Mouse (Mus musculus) CD4-positive, CD25-positive, alpha-beta regulatory T cell, adult 2 months (primary cell): ENCODE data around the gene Mrps27.

Source experiments
- DNase-seq: peaks from one replicate; pipeline ENCODE4 v3.0.0-alpha.2; 2012; ENCODE audit warnings: low read depth, low spot score

Gene Mrps27

DNA sequence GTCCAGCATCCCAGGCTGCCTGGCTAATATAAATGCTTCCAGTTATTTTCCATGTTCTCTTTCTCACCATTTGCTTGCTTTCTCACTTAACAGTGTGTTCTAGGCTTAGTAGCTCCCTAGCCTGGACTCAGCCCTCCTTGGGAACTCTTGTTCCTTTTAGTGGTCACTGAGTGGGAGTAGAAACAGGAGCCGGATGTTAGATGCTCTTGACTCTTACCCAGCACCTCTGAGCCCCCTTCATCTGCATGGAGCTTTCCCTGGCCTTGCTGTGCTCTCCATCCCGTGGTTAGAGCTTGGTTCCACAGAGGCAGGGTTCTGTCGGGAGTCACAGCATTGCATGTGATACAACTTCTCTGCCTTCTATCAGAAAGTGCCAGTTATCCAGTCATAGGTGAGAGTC is 7.0 kb downstream of the Mrps27 start:
- no peak for DNase-seq

DNA sequence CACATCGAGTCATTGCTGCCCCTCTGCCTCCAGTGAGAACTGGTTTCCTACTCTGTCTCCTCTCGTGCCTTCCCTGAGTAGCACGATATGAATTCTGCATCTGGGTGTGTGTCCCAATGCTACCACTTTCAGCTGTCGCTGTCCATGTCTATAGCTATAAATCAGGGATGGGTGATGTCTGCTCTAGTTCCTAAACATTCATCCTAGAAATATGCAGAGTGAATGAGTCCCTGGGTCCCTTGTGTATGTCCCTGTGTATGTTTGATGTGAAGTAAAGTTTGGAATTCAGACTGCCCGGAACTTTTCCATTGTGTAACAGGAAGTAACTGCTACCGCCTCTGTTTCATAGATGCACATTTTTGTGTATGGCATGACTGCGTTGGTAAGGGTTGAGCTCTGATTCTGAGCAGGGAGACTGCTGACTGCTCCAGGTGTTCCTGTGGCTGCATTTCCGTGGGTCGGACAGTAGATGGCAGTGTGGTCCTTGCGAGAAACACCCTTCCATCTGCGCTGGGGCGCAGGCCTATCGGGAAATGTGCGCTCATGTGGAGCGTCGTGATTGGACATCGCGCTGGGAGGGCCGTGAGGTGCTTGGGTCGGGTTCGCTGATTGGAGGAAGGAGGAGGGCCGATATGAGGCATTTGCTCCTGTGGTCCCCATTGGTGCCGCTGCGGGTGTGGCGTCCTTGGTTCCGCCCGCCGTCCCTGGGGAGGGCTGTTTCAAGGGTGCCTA is 8.3 kb downstream of the Mrps27 start:
- DNase-seq, result peak; percentile 99

DNA sequence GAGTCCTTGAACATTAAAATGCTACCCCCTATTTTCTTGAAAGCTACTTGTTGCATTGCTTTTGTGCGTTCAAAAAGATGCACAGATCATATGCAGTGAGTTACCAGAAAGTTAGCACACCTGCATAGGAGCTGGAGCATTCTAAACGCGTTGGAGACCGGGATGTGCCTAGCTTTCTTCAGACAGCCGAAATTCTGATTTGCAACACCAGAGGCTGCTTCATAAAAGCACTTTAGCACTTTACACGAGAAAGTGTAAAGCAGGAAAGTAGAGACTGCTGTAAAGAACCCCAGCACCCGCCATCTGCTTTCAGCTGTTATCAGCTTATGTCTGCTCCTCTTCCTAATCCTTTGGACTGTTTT is 8.9 kb downstream of the Mrps27 start:
- DNase-seq, result no peak

DNA sequence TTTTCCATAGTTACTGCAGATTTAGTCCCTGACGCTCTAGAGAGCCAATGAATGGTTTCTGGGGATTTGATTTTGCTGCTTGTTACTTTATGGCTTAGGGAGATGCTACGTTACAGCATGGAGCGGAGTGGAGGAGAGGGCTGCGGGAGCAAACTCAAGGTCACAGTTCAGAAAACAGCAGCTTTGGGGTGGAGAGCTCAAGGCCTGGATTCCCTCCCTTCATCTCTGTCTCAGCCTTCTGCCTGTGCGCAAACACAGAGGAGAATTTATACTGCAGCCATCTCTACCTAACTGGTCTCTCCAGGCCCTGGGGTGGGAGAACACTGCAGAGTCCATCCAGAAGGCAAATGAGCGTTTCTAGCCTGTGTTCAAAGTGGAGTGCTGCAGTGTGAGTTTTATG is 10.5 kb downstream of the Mrps27 start:
- no peak for DNase-seq

DNA sequence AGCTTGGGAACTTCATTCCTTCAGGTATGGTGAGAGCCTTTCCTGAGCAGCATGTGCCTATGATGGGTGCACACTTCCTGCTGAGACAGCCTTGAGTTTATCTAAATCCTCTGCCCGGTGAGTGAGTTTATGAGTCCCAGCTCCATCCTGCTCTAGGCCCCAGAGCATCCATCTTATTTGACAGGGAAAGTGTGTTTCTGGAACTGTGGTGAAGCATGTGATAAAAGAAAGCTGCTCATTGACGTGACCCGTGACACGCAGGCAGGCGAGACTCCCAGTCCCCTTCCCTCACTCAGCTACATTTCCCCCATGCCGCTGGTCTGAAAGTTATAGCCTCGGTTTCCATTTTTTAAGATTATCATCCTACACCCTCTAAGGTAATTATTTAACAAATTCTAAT is 11.3 kb downstream of the Mrps27 start:
- no peak for DNase-seq

DNA sequence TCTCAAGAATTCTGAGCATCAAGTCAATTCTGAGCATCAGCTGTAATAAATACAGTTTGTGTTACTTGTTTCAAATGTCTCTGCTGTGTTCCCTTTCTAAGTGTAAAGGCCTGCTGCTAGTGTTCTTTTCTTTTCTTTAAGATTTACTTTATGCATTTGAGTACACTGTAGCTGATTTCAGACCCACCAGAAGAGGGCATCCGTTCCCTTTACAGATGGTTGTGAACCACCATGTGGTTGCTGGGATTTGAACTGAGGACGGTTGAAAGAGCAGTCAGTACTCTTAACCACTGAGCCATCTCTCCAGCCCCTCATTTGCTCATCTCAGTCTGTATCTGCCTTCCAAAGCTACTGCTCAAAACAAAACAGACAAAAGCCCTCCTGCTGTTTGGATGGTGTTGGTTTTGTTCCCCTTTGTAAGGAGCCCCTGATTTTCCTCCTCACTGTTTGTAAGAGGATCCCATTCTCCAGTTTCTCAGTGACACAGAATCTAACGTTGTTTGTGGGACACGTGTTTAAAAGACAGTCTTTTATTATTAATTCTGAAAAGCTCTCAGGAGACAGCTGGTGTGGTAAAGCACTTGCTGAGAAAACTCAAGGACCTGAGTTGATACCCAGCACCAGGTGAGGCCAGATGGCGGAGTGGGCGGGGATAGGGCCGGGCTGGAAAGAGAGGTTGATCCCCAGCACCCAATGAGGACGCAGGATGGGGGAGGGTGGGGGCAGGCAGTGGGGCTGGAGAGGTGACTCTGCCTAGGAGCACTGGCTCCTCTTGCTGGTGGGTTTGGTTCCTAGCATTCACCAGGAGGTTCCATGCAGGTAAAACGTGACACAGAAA is 12.1 kb downstream of the Mrps27 start:
- no peak for DNase-seq

DNA sequence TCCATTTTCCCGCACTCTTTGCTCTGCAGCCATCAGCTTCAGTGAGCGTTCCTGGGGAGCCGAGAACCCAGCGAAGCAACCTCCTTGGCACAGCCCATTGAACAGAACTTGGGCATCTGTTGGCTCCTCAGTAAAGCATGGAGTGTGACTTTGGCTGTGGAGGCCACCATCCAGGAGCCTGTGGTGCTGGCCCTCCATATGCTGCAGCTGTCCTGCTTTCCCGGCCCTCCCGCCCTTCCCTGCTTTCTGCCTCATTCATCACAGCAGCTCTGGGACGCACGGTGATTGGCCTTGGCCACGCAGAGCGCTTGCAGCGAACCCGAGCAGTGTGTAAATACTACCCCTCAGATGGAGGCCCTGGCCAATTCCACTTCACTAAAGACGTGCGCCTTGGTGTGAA is 14.3 kb downstream of the Mrps27 start:
- DNase-seq, result no peak

DNA sequence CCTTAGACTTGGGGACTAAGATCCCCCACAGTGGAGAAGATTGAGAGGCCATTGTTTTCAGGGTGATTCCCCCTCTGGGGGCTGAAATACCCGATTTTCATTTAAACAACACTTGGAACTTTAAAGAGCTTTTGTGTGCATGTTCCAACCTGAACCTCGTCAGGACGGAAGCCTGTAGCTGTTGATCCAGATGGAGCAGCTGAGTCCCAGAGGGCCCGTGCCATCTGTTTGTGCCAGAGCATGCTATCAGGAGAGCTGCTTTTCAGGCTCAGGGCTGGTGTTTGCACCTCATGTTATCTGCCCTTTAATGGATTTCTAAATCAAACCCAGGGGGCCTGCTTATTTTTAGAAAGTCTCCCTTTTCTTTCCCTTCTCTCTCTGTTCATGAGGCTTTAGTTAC is 19.3 kb downstream of the Mrps27 start:
- no peak for DNase-seq

DNA sequence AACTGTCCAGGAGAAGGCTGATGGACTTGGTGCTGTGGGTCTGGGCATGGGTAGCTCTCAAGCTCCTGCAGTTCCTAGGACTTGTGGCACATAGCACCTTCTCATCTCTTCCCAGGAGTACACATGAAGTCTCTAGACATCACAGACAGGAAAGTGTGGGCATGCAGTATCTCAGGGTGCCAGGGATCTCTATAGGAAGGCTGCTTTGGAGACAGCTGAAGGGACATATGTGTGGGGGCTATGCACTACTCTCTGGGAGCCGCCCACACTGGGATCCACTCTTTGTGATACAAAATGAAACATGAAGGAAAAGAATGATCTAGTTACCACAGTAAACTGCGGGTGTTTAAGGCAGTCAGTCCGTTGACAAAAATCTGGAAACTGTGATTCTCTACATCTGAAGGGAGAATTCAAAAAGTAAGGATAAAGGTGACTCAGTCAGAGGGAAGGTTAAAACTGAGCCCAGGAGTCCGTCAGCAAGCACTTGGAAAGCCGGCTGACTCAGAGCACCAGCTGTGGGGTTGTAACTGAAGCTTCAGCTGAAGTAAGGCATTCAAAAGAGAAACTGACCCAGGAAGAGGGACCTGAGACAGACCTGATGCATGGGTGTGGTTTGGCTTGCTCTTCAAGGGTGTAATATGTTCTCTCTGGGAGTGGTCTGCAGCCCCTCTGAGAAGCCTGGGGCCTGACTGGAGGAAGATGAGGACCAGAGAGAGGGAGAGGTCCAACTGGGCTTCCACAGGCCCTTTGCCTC is 22.0 kb downstream of the Mrps27 start:
- DNase-seq, result no peak

DNA sequence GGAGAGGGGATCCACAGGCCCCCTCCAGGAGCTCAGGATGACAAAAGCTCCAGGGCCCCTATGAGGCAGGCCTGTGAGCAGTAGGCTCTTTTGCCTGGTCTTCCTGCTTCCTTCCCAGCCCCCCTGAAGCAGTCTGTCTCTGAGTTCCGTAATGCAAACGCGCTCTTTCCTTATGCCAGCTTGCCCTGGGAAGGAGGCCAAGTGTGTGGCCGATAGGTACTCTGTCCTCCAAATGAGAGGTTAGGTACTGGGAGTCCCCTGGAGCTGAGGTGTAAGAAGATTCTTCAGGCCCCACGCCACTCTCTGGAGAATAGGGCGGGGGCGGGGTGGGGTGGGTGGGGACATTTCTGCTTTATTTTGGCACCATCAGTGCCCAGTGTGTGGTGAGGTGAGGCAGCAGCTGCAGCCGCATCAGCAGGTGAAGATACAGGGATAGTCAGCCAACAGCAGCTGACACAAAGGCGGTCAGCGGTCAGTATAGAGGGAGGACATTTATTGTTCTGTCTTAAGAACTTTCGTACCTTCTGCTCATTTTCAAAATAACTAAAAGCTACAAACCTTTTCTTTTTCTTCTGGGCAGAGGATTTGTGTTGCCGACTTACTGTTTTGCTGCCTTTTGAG is 23.1 kb downstream of the Mrps27 start:
- DNase-seq, result no peak

DNA sequence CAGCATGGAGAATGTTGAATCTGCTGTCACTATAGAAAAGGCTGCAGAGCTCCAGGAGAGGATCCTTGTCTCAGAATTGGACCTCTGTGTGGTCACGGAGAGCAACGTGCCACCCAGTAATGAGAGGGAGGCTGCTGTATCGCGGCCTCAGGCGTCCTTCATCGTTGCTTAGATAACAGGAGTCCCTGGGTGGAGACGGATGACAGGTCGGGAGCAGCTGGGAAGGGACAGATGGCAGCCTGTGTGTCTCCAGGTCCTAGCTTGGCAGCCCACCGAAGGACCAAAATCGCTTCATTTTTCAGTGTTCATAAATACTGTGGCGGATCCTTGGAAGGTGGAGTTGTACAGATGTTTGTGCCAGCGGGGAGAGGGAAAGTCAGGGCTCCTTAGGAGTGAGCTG is 24.5 kb downstream of the Mrps27 start:
- no peak for DNase-seq

DNA sequence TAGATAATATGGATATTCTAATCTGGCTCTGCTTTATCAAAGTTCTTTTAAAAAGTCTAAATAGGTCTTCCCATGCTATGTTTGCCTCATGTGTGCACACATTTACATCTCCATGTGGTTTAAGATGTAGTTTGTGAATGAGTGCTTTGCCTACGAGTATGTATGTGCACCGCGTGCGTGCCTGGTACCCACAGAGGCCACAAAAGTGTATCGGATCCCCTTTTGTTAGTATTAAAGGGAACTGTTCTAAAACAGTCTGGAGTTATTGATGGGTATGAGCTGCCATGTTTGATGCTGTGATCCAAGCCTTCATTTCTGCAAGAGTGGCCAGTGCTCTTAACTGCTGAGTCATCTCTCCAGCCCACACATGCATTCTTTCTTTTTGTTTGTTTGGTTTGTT is 26.7 kb downstream of the Mrps27 start:
- no peak for DNase-seq

DNA sequence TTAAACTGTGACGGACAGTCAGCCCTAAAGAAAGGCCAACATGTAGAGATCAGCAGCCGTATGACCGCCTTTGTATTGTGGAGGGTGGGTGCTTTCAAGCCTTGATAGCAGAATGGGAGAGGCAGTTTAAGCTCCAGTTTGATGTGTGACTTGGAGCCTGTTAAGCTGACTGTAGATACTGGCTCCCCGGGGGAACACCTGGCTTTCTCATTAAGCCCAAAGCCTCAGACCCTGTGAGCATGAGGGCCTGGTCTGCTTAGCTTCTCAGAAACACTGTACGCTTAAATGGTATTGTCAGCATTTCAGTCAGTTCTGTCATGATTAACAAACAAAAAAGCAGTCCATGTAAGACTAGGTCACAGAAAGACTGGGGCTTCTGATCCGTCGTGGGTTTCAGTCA is 29.1 kb downstream of the Mrps27 start:
- no peak for DNase-seq

DNA sequence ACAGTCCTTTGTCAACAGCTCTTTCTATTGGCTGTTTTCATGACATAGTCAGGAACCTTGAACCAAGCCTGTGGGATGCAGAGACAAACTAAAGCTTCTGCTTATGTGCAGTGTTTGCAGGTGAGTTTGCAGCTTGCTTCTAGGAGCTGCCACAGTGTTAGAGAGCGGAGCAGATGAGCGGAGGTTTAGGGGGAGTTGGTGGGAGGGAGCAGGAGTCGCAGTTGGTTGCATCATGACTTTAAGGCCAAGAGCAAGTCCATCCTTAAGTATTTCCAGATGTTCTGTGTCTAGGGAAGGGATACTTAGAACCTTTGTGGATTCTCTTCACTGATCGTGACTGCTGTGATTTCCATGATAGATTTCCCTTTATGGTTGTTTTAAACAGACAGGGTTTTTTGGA is 29.6 kb downstream of the Mrps27 start:
- no peak for DNase-seq

DNA sequence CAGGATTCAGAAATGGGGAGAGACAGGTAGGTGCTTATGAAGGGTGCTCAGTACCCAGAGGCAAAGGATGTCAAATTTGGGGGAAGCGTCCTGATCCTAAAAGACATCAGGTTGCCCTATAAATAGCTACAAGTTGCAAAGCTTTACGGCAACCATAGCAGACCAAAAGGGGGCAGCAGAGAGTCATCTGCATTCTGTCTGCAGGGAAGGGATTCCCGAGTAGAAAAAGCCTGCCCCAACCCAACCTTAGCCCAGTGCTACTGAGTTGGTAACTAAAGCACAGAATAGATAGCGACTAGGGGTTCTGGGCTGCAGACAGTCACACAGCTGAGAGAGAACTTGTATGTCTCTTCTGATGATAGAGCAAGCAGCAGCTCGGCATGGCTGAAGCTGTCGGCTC is 31.0 kb downstream of the Mrps27 start:
- DNase-seq, result peak; percentile 71

DNA sequence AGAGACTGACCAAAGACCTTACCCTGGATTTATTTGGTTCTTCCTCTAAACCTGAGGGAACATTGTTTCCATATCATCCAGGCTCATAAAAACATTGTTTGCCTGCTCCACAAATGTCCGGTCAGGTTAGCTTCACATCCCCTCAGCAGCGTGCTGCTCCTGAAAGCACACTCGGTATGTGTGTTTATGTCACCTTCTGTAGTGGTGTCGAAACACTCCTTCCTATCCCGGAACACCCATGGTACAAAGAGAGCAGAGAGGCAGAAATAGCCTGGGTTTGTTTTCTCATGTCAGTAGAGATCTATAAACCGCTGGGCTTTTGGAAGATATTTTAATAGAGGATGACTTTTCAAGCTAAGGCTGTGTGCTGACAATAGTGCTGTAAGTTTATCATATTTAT is 32.5 kb downstream of the Mrps27 start:
- no peak for DNase-seq

DNA sequence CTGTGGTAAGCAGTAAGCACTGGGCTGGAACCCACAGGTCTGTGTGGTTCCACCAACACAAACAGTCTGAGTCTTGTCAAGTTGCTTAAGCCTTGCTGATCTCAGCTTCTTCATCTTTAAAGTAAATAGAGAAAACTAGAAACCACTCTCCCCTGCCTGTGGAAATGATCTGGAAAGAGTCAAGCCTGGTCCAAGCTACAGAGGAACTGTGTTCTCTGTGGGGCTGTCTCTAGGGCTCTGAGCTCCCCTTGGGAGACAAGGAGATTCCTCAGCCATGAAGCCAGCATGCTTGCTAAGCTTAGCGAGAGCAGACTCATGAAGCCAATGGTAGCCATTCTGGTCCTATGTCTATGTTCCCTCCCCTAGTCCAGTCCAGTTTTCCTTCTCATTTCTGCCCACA is 33.6 kb downstream of the Mrps27 start:
- DNase-seq, result no peak

DNA sequence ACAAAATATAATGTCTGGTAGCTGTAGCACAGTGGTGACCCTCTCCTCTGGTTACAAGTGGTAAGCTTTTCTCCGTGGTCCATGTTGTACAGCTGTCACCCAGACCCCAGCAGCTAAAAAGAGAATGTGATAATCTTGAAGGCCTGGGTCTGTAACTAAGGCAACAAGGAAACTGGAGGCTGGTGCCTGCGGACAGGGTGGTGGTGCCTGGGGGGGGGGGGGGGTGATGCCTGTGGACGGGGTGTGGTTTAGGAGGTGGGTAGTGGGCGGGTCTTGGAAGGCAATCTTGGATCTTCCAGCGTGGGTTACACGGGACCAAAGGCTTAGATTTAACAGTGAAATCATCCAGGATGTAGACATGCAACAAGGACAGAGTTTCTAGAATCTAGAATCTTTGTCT is 37.8 kb downstream of the Mrps27 start:
- no peak for DNase-seq

DNA sequence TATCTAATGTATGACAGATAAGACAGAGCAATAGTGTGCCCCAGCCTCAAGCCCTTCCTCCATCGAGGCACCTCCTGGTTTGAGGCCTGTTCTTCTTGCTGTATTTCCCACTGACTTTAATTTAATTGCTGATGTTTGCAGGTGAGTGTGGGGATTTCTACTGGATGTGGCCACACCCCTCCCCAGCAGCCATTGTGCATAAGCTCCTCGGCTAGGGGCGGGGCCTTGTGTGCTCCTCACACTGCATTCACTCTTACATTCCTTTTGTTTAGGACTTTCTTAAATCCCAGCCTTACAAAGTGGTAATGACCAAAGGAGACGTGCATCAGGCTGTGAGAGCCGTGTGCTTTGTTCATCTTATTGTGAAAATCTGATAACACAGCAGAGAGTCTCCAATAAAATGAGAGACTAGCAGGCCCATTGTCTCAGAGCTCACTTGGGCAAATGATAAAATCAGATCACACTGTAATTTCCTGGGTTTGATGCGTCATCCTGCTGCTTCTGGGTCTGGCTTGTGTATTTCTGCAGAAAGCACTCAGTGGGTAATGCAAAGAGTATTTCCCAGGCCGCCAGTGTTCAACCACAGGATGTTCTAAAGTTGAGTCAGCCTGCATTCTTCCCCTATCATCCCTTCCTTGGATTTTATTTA is 40.1 kb downstream of the Mrps27 start:
- DNase-seq, result peak; percentile 29

DNA sequence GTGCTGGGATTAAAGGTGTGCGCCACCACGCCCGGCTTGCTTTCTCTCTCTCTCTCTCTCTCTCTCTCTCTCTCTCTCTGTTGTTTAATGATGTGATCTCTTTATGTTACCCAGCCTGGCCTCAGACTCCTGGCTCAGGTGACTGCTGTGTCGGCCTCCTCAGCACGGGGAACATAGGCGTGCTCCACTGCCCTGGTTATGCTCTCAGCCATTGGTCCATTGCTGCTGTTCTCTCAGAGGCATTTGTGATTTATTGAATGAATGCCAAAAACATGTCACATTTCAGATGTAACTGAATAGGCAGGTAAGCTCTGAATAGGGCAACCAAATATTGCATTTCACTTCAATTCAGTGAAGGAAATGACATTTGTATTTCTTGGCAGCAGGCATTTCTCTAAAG is 41.3 kb downstream of the Mrps27 start:
- DNase-seq, result no peak

DNA sequence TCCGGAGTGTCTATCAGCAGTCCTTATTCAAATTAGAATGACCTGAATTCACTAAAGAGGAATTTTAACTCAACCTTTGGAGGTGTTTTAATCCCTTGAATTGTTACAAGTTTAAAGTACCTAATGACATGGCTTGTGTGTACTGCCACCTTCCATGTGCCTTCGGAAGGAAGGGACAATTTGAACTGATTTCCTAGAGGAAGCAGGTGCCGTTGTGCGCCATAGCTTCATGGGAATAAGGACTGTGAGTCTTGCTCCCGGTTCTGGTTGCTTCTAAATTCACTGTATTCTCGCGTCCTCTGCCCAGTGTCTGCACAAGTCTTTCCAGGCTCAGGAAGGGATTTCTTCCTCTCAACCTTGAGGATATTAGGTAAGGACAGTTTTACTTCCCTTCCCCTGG is 41.8 kb downstream of the Mrps27 start:
- no peak for DNase-seq
